Mouse (Mus musculus): ENCODE data around the gene Rap1gap2.

The Rap1gap2 gene

DNA sequence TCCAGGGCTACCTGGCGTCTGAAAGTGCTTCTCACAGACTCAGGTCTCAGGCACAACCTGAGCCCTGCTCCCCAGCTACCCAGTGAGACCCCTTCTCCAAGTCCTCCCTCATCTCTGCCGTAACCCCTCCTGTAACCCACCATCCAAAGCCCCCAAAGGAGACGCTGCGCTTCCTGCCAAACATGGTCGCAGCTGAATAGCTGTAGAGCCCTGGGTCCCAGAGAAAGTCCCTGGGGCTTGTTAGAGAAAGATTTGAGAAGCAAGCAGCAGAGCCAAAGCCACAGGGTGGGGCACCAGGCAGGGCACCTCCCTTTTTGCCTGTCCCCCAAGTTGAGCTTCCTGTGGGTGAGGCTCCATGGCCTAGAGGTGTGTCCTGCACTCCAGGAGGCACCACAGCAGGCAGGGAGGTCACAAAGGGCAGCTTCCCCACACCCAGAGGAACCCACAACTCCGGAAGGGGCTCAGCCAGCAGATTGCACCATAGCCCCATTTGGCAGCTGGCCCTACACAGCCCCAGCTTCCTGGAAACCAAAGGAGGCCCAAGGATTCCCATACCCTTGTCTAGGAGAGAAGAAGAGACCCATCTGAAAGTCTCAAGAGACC is 38.2 kb downstream of the Rap1gap2 start:
- DNase-seq = peak; percentile 90

DNA sequence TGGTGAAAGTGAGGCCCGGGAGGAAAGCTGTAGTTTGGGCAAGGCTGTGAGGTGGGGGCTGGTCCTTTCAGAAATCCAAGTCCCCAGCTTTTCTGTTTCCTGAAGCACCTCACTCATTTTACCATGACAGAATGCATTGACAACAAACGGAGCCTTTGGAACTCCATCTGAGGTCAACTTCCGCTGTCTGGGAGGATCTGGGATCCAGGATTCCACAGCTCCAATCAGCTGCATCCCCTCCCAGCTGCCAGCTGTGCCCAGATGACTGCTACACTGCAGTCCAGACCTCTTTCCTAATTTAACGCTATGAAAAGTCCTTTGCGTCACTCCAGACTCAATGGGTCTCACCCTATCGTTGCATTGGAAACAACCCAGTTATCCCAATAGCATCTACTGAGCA is 41.0 kb downstream of the Rap1gap2 start:
- DNase-seq = no peak

DNA sequence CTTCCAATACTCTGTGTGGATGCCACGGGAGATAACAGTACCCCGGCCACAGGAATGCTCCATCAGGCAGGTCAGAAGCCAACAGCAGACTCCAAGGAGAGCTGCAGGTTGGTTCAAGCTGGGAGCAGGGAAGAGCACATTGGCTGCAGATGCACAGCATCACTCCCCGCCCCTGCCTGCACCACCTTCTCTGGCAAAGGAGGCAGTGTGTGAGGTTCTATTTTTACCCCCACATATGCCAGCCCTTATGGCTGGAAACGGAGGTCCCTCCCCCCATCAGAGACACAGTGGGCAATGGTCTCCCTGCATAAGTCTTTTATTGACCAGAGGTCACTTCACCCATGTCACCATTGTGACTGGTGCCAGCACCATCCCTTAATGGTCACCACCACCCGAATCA is 42.3 kb downstream of the Rap1gap2 start:
- no peak for DNase-seq

DNA sequence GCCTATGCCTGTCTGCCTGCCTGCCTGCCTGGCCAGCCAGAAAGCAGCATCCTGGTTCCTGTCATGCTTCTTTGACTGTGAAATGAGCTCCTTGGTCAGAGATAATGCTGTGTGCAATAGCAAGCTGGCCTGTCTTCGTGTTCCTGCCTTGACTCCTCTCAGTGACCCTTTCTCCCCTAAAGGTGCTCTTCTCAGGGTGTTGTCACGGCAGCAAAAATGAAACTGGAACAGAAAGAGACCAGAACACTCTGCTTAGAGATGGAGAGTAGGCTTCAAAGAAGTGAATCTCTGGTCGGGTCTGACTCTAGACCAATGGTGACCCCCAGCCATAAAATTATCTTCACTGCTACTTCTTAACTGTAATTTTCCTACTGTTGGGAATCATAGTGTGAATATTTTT is 42.7 kb downstream of the Rap1gap2 start:
- no peak for DNase-seq

DNA sequence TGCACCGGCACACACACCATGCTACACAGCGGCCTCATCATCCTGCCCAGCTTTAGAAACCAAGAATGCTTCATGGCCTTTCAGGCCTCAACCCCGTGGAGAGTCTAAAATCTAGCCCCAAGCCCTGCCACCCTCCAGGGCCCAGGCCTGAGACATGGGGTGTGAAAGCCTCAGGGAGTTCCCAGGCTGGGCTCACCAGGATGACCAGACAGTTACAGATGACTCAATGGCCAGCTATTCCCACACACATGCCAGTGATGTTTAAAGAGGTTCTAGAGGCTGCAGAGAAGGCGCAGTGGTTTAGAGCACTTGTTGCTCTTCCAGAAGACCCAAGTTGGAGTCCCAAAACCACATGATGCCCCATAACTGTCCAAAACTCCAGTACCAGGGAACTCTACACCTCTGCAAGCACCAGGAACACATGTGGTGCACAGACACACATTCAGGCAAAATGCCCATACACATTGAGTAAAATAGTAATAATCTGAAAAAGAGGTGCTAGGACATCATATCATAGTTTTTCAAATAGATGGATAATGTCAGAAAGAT is 44.3 kb downstream of the Rap1gap2 start:
- DNase-seq = no peak

DNA sequence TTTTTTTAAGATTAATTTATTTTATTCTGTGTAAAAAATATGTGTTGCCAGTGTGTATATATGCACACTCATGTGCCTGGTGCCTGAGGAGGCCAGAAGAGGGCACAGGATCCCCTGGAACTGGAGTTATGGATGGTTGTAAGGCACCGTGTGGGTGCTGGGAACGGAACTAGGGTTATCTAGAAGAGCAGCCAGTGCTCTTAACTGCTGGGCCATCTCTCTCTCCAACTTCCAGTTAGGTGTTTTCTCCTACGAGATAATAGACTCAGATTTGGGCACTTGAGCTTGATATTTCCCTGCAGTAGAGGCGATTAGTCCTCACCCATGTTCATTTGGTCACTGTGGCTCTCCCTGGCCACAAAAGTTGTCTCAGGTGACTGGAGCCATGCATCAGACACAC is 49.3 kb downstream of the Rap1gap2 start:
- no peak for DNase-seq

- DNase-seq = peak; percentile 46
Observed at GRCm38 (mm10) chr11:74560600-74561227, 50.0 kb downstream of the Rap1gap2 start.

DNA sequence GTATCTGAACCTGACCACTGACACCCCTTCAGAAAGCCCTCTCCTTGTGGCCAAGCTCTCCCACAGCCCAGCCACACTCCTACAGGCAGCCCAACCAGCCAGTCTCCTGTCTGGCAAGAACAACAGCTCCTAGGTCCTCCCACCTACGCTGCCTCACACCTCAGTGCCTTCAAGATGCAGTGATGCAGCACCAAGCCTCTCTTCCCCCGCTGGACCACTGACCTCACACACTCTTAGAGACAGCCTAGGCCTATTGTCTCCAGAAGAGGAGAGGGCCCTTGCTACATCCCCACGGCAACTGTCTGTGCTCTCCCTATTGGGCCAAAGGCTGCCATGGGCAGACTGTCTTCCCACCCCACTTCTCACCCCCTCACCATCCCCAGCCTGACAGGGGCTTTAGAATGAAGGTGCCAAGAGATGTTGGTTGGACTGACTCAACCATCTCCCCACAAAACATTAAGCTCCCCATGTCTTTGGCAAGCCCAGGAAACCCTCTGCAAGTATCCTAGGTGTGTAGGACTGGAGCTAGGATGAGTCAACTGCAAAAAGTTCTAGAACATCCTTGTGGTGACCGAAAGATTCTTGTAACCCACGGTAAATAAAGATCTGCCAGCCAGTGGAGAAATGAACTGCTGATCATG is 50.8 kb downstream of the Rap1gap2 start:
- DNase-seq = no peak

DNA sequence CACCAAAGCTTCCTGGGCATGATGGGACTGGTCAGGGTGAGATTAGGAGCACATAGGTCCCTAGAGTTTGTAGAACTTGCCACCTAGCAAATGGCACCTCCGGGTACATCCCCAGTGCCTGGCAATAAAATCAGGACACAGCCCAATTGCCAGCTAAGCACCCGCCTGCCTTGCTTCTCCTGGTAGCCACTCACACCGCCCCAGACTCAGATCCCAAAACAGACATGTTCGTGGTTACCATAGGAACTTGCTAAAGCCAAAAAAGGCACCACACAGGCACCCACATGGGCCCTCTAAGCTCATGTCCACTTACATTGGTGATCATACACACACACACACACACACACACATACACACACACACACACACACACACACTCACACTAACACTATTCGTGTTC is 51.8 kb downstream of the Rap1gap2 start:
- no peak for DNase-seq

- peak; percentile 53 for DNase-seq
Observed at GRCm38 (mm10) chr11:74557456-74558230, 53.1 kb downstream of the Rap1gap2 start.

GRCm38 (mm10) chr11:74555716-74556374 is 54.9 kb downstream of the Rap1gap2 start:
- peak; percentile 86 for DNase-seq

- no peak for DNase-seq
Observed at GRCm38 (mm10) chr11:74554683-74555341, 55.9 kb downstream of the Rap1gap2 start.

DNA sequence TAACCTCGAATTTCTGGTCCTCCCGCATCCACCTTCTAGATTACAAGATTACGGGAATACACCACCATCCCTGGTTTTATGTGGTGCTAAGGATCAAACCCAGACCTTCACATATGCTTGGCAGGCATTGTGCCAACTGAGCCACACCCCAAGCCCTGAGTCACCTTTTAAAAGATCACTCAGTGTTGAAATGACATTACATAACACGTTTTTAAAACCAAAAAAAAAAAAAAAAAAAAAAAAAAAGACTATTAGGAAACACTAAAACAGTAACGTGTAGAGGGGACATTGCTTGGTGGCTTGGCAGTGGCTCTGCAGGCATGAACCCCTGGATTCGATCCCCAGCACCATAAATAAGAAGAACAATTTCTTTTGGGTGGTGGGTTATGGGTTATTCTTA is 59.1 kb downstream of the Rap1gap2 start:
- no peak for DNase-seq

GRCm38 (mm10) chr11:74550615-74551102 is 60.1 kb downstream of the Rap1gap2 start:
- DNase-seq = no peak

DNA sequence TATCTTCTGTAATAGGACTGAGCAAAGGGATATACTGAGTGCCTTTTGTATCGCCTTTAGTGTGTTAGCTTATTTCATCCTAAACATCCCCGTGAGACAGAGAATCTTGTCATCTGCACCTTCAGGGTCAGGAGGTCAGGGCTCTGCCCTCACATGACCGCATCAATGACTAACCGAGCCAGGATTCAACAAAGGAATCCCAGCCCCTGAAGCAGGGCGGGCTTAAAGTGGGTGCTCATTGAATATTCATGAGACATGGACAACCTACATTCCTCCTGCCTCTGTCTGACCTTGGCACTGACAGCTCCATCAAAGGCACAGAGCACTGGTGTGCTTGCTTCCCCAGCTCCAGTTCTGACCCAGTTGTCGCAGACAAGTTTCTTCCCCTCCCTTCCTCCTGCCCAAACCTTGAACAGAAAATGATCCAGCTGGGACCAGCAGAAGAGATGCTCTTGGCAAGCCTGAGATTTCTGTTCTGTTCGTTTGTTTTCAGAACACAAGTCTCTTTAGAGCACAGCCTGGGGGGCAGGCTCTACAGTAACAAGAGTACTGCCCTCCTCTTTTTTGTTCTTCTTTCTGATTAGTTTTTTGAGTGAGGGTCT is 61.8 kb downstream of the Rap1gap2 start:
- DNase-seq = no peak

GRCm38 (mm10) chr11:74546933-74547694 is 63.6 kb downstream of the Rap1gap2 start:
- peak; percentile 81 for DNase-seq

- DNase-seq = peak; percentile 73
Observed at GRCm38 (mm10) chr11:74546165-74546564, 64.5 kb downstream of the Rap1gap2 start.

GRCm38 (mm10) chr11:74545560-74545959 is 65.2 kb downstream of the Rap1gap2 start:
- DNase-seq = no peak

DNA sequence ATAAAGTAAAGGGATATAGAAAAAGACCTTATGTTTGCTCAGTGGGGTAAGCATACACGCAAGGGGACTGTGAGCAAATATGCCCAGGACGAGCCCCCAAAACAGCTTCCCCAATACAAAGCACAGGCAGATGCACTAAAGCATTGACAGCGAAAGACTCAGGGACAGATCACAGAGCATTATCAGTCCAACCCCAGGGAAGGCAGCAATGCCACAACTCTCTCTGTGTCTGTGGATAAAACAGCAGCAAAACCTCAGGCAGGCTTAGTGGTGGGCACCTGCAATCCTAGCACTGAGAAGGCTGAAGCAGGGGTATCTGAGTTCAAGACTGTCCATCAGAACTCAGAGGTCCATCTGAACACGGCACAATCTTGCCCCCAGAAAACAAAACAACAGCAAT is 73.4 kb downstream of the Rap1gap2 start:
- no peak for DNase-seq

DNA sequence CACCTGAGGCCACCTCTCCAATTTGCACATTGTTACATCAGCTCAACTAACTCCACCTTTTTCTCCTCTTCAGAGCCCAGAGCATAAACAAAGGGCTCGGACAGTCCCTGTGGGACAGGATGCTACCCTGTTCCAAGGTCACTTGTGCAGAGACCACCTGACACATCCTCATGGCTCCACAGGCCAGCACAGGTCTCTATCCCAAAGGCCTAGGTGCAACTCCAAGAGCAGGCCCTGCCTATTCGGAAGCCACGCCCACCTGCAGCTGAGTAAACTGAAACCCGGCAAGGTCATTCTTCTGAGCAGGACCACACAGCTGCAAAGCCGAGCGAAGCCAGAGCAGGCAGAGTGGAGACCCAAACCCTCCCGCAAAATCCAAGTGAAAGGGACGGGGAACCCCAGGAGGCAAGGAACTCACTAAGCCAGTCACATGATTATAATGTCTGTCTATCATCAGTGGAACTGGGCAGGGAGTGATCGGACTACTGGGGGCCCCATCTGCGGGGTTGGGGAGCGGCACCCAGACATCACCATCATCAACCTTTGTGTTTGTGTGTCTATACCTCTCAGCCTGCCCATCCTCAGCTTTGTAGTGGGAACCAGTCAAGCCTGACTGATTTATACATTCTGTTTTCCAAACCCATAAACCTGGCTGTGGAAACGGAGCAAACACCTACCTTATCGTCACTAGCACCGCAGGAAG is 74.4 kb downstream of the Rap1gap2 start:
- DNase-seq = peak; percentile 63
